Mouse (Mus musculus): ENCODE data around the gene Smoc2.

DNA sequence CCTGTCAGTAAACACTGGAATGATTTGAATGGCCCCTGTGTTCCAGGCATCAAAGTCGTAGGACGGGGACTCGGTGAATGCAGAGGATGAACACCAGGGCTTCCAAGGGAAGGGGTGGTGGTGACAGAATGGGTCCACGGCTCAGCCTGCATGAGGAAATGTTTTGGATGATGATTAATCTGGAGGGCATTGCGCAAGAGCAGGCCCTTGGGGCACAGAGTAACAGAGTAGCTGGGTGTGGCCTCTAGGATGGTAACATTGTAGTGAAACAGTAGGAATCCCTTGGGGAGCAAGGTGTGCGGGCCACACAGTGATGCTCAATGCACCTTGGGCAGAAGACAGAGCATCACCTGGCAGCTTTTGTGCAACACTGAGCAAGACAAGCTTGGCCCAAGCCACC is 92.3 kb downstream of the Smoc2 start:
- no peak for TF ChIP-seq CTCF (IDR thresholded peaks at IDR 0.05; ENCODE audit: low read depth)
- no peak for TF ChIP-seq EP300 (IDR thresholded peaks at IDR 0.05; ENCODE audit: low read depth)
